Mouse (Mus musculus) spleen, embryonic (tissue): ENCODE measurements around the gene Dlg5.

Source experiments
- CTCF ChIA-PET: fragments of 350-600 bp; sonication (Branson Sonifier 250); formaldehyde crosslinking; loops from one replicate; lab custom pipeline; 2022; lab: Charles Lee

Gene Dlg5

DNA sequence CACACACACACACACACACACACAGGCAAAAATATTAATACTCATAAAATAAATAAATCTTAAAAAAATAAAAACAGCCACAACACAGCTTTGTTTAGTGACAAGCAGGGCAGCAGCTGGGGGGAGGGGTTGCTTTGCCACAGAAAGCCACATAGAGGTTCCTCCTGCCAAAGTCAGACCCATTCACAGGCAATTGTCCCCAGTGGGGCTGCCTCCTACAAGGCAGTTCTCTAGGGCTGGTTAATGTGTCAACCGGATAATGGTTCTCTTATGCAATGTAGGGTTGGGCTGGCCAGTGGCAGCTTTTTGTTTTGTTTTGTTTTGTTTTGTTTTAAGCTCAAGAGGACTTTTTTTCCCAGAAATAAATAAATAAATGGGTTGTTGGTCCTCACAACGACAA, 11.3 kb downstream of the Dlg5 start:
- CTCF ChIA-PET = no interaction called here

DNA sequence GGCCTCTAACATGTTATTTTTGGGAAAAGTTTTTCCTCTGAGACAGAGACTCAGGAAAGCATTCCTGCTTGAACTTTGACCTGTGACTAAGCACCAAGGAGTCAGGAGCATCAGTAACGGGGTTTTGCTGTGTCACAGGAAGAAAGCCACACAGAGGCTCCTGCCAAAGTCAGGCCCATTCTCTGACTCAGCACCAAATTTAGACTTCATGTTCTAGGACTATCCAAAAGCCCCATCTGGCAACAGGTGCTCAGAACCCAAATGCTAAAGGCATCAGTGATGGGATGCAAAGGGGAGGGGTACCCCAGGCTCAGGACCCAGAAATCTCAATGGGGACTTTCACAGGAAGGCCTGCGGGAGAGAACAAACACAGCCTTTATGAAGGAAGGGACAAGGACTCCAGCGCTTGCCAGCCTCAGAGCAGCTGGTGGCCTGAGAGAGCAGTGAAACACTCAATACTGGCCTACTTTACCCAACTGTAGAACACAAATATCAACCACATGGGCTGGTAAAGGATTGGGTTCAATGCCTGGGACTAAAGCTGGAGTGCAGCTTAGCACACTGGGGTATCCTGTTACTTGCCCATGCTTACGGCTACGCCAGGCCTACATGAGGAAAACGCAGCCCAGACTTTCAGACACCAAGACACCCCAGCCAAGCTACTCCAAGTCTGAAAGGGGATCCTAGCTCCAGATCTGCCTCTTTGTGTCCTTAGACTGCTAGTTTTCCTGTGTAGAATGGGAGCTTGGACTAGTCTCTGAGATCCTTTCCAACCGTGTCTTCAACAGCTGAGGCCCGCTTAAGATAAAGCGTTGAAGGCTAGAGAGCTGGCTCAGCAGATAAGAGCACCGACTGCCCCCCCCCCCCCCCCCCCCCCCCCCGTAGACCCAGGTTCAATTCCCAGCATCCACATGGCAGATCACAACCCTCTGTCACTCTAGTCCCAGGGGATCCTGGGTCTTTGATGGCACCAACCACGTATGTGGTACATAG, 12.8 kb downstream of the Dlg5 start:
- CTCF ChIA-PET = no interaction called here

DNA sequence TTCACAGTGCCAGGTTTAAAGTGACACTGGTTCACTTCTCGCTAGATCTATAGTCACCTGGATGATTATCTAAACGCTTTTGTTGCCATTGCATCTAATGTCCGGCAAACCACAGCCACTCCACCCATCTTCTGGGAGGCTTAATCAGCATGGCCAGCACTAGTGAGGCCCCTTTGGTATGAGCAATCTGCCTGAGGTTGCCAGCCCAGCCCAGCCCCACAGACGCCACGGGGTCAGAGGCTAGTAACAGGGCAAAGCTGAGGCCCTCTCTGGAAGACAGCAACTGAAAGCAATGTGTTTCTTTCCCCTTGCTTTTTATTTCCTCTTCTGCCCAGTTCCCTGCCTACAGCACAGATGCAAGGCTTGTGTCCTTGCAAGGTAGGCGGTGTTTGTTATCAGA, 17.2 kb downstream of the Dlg5 start:
- CTCF ChIA-PET = no interaction called here

DNA sequence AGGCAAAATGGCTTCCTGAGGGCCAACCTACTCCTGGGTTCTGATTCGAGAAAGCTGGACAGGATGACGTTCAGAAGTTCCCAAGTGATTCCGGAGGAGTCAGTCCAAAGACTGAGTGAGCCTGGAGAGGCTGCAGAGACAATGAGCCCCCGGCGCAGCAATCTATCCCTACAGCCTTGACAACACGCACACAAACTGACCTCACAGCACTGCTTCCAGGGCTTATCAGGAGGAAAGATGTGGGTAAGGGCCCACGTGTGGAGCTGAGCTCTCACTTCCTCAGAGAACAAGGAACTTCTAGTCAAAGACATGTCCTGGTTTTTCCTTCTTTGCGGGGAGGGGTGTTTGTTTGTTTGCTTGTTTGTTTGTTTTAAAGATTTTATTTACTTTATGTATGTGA, 18.7 kb downstream of the Dlg5 start:
- CTCF ChIA-PET = no interaction called here

DNA sequence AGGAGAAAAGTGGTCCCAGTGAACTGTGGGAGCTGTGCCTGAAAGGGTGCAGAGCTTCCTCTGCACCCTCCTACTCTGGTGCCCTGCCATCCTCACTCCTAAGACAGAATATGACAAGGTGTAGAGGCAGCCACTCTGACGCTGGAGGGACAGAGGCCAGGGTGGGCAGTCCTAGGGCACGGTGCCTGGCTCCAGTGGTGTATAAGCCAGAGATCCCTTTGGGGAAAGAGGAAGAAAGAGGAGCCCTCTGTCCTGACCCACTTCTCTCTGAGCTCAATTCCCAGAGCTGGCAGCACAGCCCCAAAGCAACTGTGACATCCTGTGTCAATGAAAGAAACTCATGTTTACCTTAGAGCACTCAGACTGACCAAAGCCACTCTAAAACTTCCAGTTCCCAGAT, 19.4 kb downstream of the Dlg5 start:
- CTCF ChIA-PET = no interaction called here

DNA sequence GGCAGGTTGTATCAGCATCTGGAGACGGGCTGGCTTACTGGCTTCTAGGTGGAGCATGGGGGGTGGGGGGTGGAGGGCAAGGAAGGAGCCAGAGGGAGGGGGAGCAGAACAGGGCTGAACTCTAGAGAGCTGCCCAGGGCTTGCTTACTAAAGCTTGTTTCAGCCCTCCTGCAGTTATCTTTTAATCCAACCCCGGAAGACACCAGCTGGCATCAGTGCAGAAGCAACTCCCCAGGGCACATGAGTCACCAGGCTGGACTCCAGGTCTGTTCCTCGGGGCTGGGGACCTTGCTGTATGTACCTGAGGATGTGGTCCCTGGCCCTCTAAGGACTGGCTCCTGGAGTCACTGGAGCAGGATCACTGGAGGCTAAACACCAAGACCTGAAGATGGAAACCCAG, 23.0 kb downstream of the Dlg5 start:
- CTCF ChIA-PET = no interaction called here

DNA sequence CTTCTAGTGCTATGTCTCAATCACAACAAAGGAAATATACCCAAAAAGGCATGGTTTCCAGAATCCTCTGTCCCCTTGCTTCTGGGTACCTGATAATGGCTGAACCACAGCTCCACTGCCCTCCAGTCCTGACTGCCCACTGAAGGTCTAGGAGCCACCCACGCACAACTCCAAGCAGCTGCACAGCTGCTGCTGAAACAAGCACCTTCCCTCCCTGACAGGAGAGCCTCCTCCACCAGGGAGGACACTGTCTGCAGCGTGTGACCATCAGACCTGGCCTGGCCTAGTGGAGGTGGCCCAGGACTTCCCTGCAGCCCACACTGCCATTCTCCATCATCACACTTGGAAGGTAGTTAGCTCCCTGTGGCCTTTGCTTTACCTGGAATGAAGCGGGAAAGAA, 23.4 kb downstream of the Dlg5 start:
- CTCF ChIA-PET = no interaction called here

- CTCF ChIA-PET = no interaction called here
Observed at GRCm38 (mm10) chr14:24217362-24217722, 28.4 kb downstream of the Dlg5 start.

DNA sequence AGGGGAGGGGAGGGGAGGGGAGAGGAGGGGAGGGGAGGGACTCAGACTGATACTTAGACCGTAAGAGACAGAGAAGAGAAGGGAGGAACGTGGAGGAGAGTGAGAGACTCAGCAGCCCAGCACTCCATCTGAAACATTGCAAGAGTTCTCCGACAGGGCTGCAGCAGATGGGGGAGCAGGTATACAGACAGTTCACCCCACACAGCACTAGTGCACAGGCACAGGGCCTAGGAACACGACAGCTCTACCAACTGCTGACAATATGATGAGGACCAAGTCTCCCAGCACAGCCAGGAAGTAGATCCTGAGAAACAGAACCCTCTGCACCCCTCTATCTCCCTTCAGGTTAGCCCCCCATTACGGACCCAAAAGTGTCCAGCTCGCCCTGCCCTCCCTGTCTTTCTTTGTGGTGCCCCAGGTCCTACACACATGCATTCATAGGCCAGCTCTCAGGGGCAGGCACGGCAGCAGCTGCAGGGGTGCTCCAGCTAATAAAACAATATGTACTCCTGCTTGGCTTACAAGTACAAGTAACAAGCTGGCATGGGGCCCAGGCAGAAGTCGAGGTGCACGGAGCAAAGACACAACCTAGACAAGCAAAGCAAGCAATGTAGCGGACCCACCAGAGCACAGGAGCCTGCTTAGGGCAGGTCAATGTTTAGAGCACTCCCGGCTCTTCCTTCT, 28.9 kb downstream of the Dlg5 start:
- CTCF ChIA-PET = no interaction called here

DNA sequence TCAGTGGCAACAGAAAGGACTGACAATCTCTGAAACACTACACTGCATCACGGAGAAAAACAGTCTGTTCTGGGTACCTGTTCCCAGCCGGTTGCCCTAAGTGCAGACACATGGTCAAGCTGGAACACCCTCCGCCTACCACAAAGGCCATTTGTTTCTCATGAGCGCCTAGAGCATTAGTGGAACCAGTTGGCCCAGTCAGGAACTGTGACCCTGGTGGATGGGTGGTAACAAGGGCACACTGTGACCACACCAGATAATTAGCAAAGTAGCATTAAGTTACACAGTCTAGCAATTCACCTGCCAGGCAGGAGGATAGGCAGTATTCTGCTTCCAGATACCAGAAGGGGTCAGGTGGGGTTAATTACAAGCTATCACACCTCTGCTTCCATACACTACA, 29.7 kb downstream of the Dlg5 start:
- CTCF ChIA-PET = no interaction called here

- CTCF ChIA-PET = no interaction called here
Observed at GRCm38 (mm10) chr14:24214436-24214835, 31.3 kb downstream of the Dlg5 start.

DNA sequence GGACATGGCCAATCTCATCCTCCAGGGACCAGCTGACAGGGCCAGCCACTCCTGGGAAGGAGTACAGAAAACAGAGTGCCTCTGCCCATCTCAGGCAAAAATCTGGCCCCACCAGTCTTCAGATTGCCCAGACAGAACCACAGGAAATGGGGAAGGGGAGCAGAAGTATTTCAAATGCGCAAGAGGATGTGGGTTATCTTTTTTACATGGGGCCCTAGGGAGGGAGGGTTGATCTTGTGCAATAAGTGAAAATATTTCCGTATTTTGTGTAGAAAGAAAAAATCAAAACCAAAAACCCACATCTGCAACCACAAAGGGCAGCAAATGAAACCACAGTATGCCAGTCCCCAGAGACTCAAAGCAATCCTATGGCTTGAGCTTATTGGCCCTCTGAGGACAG, 32.4 kb downstream of the Dlg5 start:
- CTCF ChIA-PET = interaction anchor here (0.7 kb wide), 1 partner anchor 405 kb away, joined by 3 read pairs; no protein-coding TSS in a partner anchor

GRCm38 (mm10) chr14:24212861-24213260, 32.9 kb downstream of the Dlg5 start:
- CTCF ChIA-PET = interaction anchor here (0.7 kb wide), 1 partner anchor 406 kb away, joined by 3 read pairs; no protein-coding TSS in a partner anchor

DNA sequence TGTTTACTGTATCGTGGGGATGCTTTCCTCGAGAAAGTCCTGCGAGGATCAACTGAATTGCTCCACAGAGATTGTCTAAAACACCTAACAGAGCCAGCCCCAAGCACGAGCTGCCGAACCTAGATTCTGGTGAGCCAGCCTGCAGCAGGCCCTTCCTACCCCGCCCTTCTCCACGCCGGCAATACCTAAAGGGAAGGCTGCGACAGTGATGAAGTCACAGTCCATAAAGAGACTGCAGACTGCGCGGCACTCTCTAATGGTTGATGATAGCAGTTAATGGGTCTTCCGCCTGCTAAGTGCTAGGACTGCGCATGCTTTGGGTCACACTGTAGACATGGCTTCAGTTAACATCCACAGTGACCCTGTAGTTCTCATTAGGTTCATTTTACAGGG, 38.4 kb downstream of the Dlg5 start:
- CTCF ChIA-PET = no interaction called here

DNA sequence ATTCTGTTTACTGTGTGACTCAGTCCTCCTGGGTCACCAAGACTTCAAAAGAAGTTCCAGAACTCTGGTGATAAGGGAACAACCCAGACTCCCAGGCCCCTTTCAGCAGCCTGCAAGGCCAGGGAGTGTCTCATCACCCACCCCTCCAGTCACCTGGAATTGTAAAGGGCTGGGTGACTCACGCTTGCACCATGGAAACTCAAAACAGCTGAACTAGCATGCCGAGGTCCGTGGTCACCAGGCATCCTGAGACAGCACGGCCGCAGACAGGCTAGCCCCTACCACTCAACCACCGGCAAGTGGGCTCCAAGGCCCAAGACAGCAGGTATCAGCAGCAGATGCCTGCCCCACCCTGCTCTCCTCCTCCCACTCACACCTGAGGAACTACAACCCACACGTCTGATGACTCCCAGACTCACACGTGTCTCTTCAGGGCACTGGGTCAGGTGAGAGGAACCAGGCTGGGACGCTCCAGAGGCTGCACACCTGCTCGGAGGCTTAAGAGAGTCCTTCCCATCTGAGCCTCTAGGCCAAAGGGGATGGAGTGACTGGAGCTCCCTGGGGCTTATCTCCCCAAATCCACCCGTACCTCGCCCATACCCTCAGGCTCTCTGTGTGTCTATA, 38.9 kb downstream of the Dlg5 start:
- CTCF ChIA-PET = no interaction called here

- CTCF ChIA-PET = interaction anchor here (0.6 kb wide), 1 partner anchor 13 kb away, joined by 3 read pairs; no protein-coding TSS in a partner anchor
Observed at GRCm38 (mm10) chr14:24206314-24206713, 39.4 kb downstream of the Dlg5 start.

- CTCF ChIA-PET = interaction anchor here (0.6 kb wide), 1 partner anchor 12 kb away, joined by 3 read pairs; no protein-coding TSS in a partner anchor
Observed at GRCm38 (mm10) chr14:24205281-24205871, 40.3 kb downstream of the Dlg5 start.

DNA sequence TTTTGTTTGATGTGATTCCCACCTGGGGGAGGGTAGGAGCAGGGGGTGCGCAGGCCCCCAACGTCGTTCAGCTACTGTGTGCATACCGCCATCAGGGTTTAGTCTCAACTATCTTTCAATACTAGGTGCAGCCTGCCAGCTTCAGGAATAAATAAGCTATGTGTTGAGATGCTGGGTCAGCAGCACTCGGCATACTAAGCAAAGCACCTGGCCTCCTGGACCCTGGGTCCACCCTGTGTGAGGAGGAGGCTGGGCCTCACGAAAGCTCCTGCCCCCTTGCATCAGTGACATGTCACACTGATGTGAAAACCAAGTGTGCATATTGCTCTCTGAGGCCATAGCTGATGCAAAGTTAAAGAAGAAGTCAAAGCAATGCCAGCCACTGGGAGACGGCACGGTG, 42.5 kb downstream of the Dlg5 start:
- CTCF ChIA-PET = no interaction called here

GRCm38 (mm10) chr14:24200771-24201170, 44.9 kb downstream of the Dlg5 start:
- CTCF ChIA-PET = no interaction called here

DNA sequence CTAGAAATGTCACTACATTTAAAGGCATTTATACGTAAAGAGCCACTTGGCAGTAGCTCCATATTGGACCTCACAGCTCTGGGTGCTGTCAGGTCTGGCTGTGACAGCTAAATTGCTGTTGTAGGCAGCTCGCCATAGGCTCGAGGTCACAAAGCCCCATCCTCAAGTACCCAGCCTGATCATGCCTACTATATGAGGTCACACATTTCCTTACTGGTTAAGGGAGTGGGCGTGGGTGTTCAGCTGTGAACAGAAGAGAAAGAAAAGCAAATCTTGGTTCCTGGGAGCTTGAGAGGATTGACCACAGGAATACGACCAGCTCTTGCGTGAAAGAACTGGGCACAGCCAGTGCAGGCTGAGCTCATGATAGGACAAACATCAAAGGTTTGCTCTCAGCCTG, 46.0 kb downstream of the Dlg5 start:
- CTCF ChIA-PET = no interaction called here

- CTCF ChIA-PET = no interaction called here
Observed at GRCm38 (mm10) chr14:24197865-24198264, 47.9 kb downstream of the Dlg5 start.

DNA sequence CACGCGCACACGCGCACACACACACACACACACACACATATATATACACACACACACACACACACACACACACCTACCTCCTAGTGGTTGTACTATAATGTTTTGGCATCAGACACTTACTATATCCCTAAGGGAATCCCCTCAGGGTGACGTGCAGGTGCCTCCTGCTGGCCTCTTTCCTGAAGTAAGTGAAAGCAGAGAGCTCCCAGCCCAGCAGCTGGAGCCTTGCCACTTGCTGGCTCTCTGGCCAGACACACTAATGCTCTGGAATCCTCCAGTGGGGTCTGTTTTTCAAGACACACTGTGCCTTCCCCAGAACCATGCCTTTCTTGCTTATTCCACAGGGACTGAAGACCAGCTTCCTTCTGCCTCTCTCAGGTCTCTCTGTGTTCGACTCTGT, 48.8 kb downstream of the Dlg5 start:
- CTCF ChIA-PET = no interaction called here
